Mouse (Mus musculus): ENCODE measurements around the gene Itga9. TPM values are rescaled to one million over a fixed set of nuclear protein-coding genes. Genes with fewer than 3 reads are reported as not detected.

Gene Itga9
- polyA plus RNA-seq, 1 experiment from 2014 or later = 31.9 TPM

GRCm38 (mm10) chr9:118939831-118940230, 333.3 kb downstream of the Itga9 start:
- Histone ChIP-seq H3K36me3 (ENCODE audit: control insufficient read depth, insufficient read depth, low read length) (peaks cover 3% of the 10 kb centered on the region; the same call in 1 of the 2 replicates), H3K9me3 (ENCODE audit: control insufficient read depth, low read length) (no peaks in the 10 kb centered on the region), H3K4me1 (ENCODE audit: control insufficient read depth, insufficient read depth, low read length) (peaks cover 40% of the 10 kb centered on the region), H3K4me3 (ENCODE audit: low read length) (no peak overlapping the region), H3K27me3 (ENCODE audit: control insufficient read depth, insufficient read depth, low read length) (no peaks in the 10 kb centered on the region), H3K27ac (ENCODE audit: low read depth, low read length) (peak overlapping the region; percentile 62), H3K9ac (ENCODE audit: low read depth, low read length) (no peak overlapping the region), H3K4me2 (replicated peaks; ENCODE audit: low read depth, low read length) (peak overlapping the region; percentile 12; the same call in 1 of the 2 replicates)
- WGBS = 50% methylated on average over 12 of the region's 12 CpGs
- ATAC-seq (ENCODE audit: low FRiP score, low TSS enrichment) = no peak

DNA sequence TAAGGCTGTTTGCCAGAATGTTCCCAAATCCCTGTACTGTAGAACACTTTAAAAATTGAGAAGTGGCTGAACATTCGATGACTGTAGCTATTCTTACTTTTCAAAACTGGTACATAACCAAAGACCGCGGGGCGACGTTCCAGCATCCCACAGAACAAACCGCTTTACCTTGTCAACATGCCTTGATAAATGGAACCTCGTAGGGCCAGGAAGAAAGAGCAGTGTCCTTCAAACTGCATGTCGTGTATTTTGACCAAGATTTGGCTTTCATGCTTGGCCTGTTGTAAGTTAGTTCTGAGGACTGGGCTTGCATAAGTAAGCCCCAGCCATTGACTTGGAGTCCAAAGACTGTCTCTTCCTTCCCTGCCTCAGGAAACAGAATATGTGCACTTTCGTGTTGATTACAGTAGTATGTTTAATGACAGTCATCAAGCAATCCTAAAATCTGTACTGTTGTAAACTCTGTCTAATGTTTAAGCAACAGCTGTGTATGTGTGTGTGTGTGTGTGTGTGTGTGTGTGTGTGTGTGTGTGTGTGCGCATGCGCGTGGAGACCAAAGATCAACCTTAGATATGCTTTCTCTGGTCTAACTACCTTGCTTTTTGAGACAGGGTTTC, 334.2 kb downstream of the Itga9 start:
- Histone ChIP-seq H3K27ac (ENCODE audit: low read depth, low read length) (no peak overlapping the region), H3K4me1 (ENCODE audit: control insufficient read depth, insufficient read depth, low read length) (peaks cover 36% of the 10 kb centered on the region), H3K27me3 (ENCODE audit: control insufficient read depth, insufficient read depth, low read length) (no peaks in the 10 kb centered on the region), H3K9me3 (ENCODE audit: control insufficient read depth, low read length) (no peaks in the 10 kb centered on the region), H3K4me3 (ENCODE audit: low read length) (no peak overlapping the region), H3K9ac (ENCODE audit: low read depth, low read length) (no peak overlapping the region), H3K4me2 (replicated peaks; ENCODE audit: low read depth, low read length) (no peak overlapping the region), H3K36me3 (ENCODE audit: control insufficient read depth, insufficient read depth, low read length) (peaks cover 3% of the 10 kb centered on the region; the same call in 1 of the 2 replicates)
- 82% methylated on average over 12 of the region's 12 CpGs for WGBS
- no peak for ATAC-seq (ENCODE audit: low FRiP score, low TSS enrichment)

DNA sequence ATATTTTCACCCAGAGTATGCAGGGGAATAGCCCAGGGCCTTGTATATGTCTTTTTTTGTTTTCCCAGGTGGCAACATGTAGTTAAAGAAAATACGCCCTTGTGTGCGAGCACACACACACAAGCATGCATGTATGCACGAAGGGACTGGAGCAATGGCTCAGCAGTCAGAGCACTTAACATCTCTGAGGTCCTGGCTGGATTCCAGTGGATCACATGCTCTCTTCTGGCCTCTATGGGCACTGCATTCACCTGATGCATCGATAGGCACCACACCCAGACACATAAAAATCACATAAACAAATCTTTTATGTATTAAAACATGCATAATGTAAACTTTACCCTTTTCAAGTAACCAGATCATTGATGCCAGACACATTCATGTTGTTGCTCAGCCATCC, 335.5 kb downstream of the Itga9 start:
- WGBS = 86% methylated on average over 4 of the region's 4 CpGs
- H3K4me3 ChIP-seq (ENCODE audit: low read length) = no peak overlapping the region
- H3K4me1 ChIP-seq (ENCODE audit: control insufficient read depth, insufficient read depth, low read length) = peaks cover 24% of the 10 kb centered on the region
- H3K4me2 ChIP-seq (replicated peaks; ENCODE audit: low read depth, low read length) = no peak overlapping the region
- no peak overlapping the region for H3K27ac ChIP-seq (ENCODE audit: low read depth, low read length)
- ATAC-seq (ENCODE audit: low FRiP score, low TSS enrichment) = no peak
- H3K9me3 ChIP-seq (ENCODE audit: control insufficient read depth, low read length) = no peaks in the 10 kb centered on the region
- peaks cover 3% of the 10 kb centered on the region; the same call in 1 of the 2 replicates for H3K36me3 ChIP-seq (ENCODE audit: control insufficient read depth, insufficient read depth, low read length)
- H3K9ac ChIP-seq (ENCODE audit: low read depth, low read length) = no peak overlapping the region
- H3K27me3 ChIP-seq (ENCODE audit: control insufficient read depth, insufficient read depth, low read length) = no peaks in the 10 kb centered on the region

GRCm38 (mm10) chr9:118943941-118944340, 337.5 kb downstream of the Itga9 start:
- H3K9me3 ChIP-seq (ENCODE audit: control insufficient read depth, low read length) = no peaks in the 10 kb centered on the region
- 68% methylated on average over 5 of the region's 5 CpGs for WGBS
- no peak overlapping the region for H3K9ac ChIP-seq (ENCODE audit: low read depth, low read length)
- H3K4me1 ChIP-seq (ENCODE audit: control insufficient read depth, insufficient read depth, low read length) = peaks cover 17% of the 10 kb centered on the region
- no peak overlapping the region for H3K27ac ChIP-seq (ENCODE audit: low read depth, low read length)
- no peaks in the 10 kb centered on the region for H3K27me3 ChIP-seq (ENCODE audit: control insufficient read depth, insufficient read depth, low read length)
- H3K4me2 ChIP-seq (replicated peaks; ENCODE audit: low read depth, low read length) = no peak overlapping the region
- peaks cover 3% of the 10 kb centered on the region; the same call in 1 of the 2 replicates for H3K36me3 ChIP-seq (ENCODE audit: control insufficient read depth, insufficient read depth, low read length)
- ATAC-seq (ENCODE audit: low FRiP score, low TSS enrichment) = no peak
- no peak overlapping the region for H3K4me3 ChIP-seq (ENCODE audit: low read length)

DNA sequence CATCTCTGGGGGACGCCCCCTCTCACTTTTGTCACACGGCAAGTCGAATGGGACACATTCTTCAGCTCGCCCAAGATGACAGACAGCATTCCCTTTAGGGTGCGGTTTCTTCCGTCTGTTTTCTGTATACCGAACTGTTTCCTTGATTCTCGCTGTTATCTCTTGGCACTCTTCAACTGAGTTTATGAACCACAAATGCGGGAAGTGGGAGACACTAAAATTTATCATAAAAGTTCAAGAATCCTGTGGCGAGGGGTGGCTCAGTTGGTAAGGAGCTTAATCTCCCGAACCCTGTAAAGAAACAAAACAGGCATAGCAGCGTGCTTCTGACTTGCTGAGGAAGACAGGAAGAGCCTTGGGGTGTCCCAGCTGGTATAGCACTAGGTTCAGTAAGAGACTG, 337.9 kb downstream of the Itga9 start:
- 75% methylated on average over 12 of the region's 12 CpGs for WGBS
- no peaks in the 10 kb centered on the region for H3K9me3 ChIP-seq (ENCODE audit: control insufficient read depth, low read length)
- no peak overlapping the region for H3K4me3 ChIP-seq (ENCODE audit: low read length)
- no peak overlapping the region for H3K4me2 ChIP-seq (replicated peaks; ENCODE audit: low read depth, low read length)
- ATAC-seq (ENCODE audit: low FRiP score, low TSS enrichment) = no peak
- no peak overlapping the region for H3K9ac ChIP-seq (ENCODE audit: low read depth, low read length)
- H3K27ac ChIP-seq (ENCODE audit: low read depth, low read length) = no peak overlapping the region
- H3K27me3 ChIP-seq (ENCODE audit: control insufficient read depth, insufficient read depth, low read length) = no peaks in the 10 kb centered on the region
- H3K4me1 ChIP-seq (ENCODE audit: control insufficient read depth, insufficient read depth, low read length) = peaks cover 15% of the 10 kb centered on the region
- peaks cover 3% of the 10 kb centered on the region; the same call in 1 of the 2 replicates for H3K36me3 ChIP-seq (ENCODE audit: control insufficient read depth, insufficient read depth, low read length)

GRCm38 (mm10) chr9:118948486-118948885, 342.0 kb downstream of the Itga9 start:
- H3K36me3 ChIP-seq (ENCODE audit: control insufficient read depth, insufficient read depth, low read length) = no peaks in the 10 kb centered on the region
- no peak overlapping the region for H3K27ac ChIP-seq (ENCODE audit: low read depth, low read length)
- 88% methylated on average over 5 of the region's 5 CpGs for WGBS
- H3K4me1 ChIP-seq (ENCODE audit: control insufficient read depth, insufficient read depth, low read length) = peaks cover 4% of the 10 kb centered on the region; the same call in 1 of the 2 replicates
- no peaks in the 10 kb centered on the region for H3K9me3 ChIP-seq (ENCODE audit: control insufficient read depth, low read length)
- no peak overlapping the region for H3K4me3 ChIP-seq (ENCODE audit: low read length)
- H3K9ac ChIP-seq (ENCODE audit: low read depth, low read length) = no peak overlapping the region
- no peak for ATAC-seq (ENCODE audit: low FRiP score, low TSS enrichment)
- H3K4me2 ChIP-seq (replicated peaks; ENCODE audit: low read depth, low read length) = no peak overlapping the region
- H3K27me3 ChIP-seq (ENCODE audit: control insufficient read depth, insufficient read depth, low read length) = no peaks in the 10 kb centered on the region

DNA sequence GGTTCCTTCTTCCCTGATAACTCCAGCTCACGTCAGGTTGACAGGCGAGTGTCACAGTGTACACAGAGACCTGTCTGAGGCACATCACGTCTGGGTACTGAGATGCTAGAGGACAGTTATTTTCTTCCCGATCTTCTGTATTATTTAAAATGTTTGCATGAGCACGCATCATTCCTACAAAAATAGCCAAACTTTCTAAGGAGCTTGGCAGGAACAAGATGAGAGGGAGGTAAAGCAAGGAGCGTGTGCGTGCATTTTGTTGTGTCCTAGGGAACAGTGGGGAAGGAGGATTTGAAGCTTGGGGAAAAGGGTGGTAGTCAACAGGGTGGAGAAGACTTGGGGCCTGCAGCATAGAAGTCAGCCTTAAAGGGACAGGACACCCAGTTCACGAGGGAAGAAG, 342.6 kb downstream of the Itga9 start:
- Histone ChIP-seq H3K27me3 (ENCODE audit: control insufficient read depth, insufficient read depth, low read length) (no peaks in the 10 kb centered on the region), H3K4me1 (ENCODE audit: control insufficient read depth, insufficient read depth, low read length) (peaks cover 4% of the 10 kb centered on the region; the same call in 1 of the 2 replicates), H3K9me3 (ENCODE audit: control insufficient read depth, low read length) (no peaks in the 10 kb centered on the region), H3K4me2 (replicated peaks; ENCODE audit: low read depth, low read length) (no peak overlapping the region), H3K27ac (ENCODE audit: low read depth, low read length) (no peak overlapping the region), H3K4me3 (ENCODE audit: low read length) (no peak overlapping the region), H3K9ac (ENCODE audit: low read depth, low read length) (no peak overlapping the region), H3K36me3 (ENCODE audit: control insufficient read depth, insufficient read depth, low read length) (no peaks in the 10 kb centered on the region)
- no peak for ATAC-seq (ENCODE audit: low FRiP score, low TSS enrichment)
- WGBS = 88% methylated on average over 8 of the region's 8 CpGs

- Histone ChIP-seq H3K9me3 (ENCODE audit: control insufficient read depth, low read length) (no peaks in the 10 kb centered on the region), H3K27ac (ENCODE audit: low read depth, low read length) (no peak overlapping the region), H3K4me1 (ENCODE audit: control insufficient read depth, insufficient read depth, low read length) (peaks cover 4% of the 10 kb centered on the region; the same call in 1 of the 2 replicates), H3K9ac (ENCODE audit: low read depth, low read length) (no peak overlapping the region), H3K36me3 (ENCODE audit: control insufficient read depth, insufficient read depth, low read length) (no peaks in the 10 kb centered on the region), H3K4me2 (replicated peaks; ENCODE audit: low read depth, low read length) (no peak overlapping the region), H3K27me3 (ENCODE audit: control insufficient read depth, insufficient read depth, low read length) (no peaks in the 10 kb centered on the region), H3K4me3 (ENCODE audit: low read length) (no peak overlapping the region)
- ATAC-seq (ENCODE audit: low FRiP score, low TSS enrichment) = no peak
- WGBS = 55% methylated on average over 4 of the region's 4 CpGs
Observed at GRCm38 (mm10) chr9:118949654-118950053, 343.2 kb downstream of the Itga9 start.

DNA sequence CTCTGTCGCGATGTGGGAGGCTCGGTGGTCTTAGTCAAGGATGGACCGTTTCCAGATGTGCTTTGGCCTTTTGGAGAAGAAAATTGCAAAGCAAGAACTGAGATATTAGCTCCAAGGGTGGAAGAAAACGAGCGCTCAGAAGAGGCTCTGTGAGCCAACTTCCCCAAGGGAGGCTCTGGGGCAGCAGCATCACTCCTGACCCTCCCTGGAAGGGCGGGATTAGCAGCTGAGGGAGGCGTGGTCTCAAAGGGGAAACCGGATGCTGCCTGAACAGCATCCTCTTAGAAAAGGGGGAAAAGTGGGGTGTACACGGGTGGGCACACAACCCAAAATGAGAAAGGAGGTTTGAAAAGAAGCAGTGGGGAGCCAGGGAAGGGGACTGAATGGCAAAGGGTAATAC, 343.6 kb downstream of the Itga9 start:
- Histone ChIP-seq H3K27me3 (ENCODE audit: control insufficient read depth, insufficient read depth, low read length) (no peaks in the 10 kb centered on the region), H3K27ac (ENCODE audit: low read depth, low read length) (no peak overlapping the region), H3K4me1 (ENCODE audit: control insufficient read depth, insufficient read depth, low read length) (peaks cover 4% of the 10 kb centered on the region; the same call in 1 of the 2 replicates), H3K4me2 (replicated peaks; ENCODE audit: low read depth, low read length) (no peak overlapping the region), H3K9me3 (ENCODE audit: control insufficient read depth, low read length) (no peaks in the 10 kb centered on the region), H3K9ac (ENCODE audit: low read depth, low read length) (no peak overlapping the region), H3K4me3 (ENCODE audit: low read length) (no peak overlapping the region), H3K36me3 (ENCODE audit: control insufficient read depth, insufficient read depth, low read length) (no peaks in the 10 kb centered on the region; the same call in 1 of the 2 replicates)
- 64% methylated on average over 10 of the region's 10 CpGs for WGBS
- no peak for ATAC-seq (ENCODE audit: low FRiP score, low TSS enrichment)

All from kidney, embryonic 14.5 days (tissue).